Mouse (Mus musculus): ENCODE data around the gene Lpp.

DNA sequence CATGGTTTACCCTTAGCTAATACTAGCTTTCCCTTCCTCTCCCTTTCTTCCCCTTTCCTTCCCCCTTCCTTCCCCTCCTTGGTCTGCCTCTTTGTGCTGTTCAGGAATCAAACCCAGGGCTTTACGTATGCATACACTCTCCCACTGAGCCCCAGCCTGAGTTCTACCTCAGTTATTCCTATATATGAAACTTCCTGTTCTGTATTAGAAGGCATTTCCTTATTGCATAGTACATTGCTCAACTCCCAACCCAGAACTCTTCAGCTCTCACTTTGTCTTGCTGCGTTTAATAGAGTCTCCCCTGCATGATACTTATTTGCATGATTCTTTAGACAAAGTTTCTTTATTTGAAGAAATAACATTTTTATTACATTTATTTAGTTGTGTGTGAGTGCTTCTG, 184.5 kb downstream of the Lpp start:
- TF ChIP-seq POLR2A (IDR thresholded peaks at IDR 0.05; ENCODE audit: borderline replicate concordance, low read depth, low read length) (no peak), CTCF (IDR thresholded peaks at IDR 0.05; ENCODE audit: low read depth, low read length) (no peak)

All from bone marrow macrophage, adult 2 months (primary cell).